Comparison of ENCODE assay signal across 19 mouse cellular contexts in the genomic region with DNA sequence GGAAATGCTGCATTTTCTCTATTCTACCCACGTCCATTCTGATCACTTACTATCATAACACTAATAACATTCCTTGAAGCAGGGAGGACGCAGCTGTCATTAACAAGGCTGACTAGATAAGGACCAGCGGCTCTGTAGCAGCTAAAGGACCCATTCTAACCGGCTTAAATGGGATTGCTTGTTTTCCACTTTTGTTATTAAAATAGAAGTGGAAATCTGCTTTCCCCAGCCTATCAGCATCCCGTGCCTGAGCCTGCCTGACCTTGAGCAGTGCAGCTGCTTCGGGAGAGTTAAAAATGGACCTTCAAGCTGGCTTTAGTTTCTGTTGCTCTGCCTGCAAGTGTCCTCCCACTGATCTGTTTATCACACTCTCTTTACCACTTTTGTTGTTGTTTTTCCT. TPM values are rescaled to one million over a fixed set of nuclear protein-coding genes. Genes with fewer than 3 reads are reported as not detected.
DNase-seq lines count a peak whose midpoint lies in the region; ATAC-seq and TF ChIP-seq lines count a peak whose summit lies in the region.
"Had no signal": no experiment of that assay in that cellular context is flagged by ENCODE, and none has a peak within 500 bp of the region (broad histone marks: within the 10 kb centered on the region; RNA-seq: fewer than 3 reads in every experiment).

No protein-coding gene starts in this region.

- H3K4me1 ChIP-seq in heart, embryonic 12.5 days (replicated peaks), result peaks cover 13% of the 10 kb centered on the region
- H3K4me1 ChIP-seq in midbrain, embryonic 15.5 days, result peaks cover 20% of the 10 kb centered on the region

- no peaks in the 10 kb centered on the region for H3K27me3 ChIP-seq in heart, embryonic 12.5 days (replicated peaks)
- H3K27me3 ChIP-seq in midbrain, embryonic 15.5 days (replicated peaks), result peaks cover 16% of the 10 kb centered on the region

- DNase-seq in gastrocnemius, adult 2 months, result peak; percentile 40
- no peak for DNase-seq in gastrocnemius, postnatal 4 days (ENCODE audit: low spot score in 2 of 2)
- peak; percentile 48 for DNase-seq in ES-CJ7 (ENCODE audit: low read depth, low spot score)
- DNase-seq in lung, postnatal 14 days, result no peak
- DNase-seq in cerebellum, postnatal 4 days (ENCODE audit: low spot score in 2 of 2), result no peak
- DNase-seq in layer of hippocampus, postnatal 36 days, result no peak
- DNase-seq: cerebellum, adult 11-12 months; lung, embryonic 14.5 days; thymus, postnatal 14 days had no signal

- H3K27ac ChIP-seq in gastrocnemius, adult 2 months, result peak overlapping the region; percentile 97
- no peak overlapping the region for H3K27ac ChIP-seq in heart, embryonic 12.5 days (ENCODE audit: poor library complexity, severe bottlenecking)
- no peak overlapping the region for H3K27ac ChIP-seq in midbrain, embryonic 15.5 days
- H3K27ac ChIP-seq: kidney, postnatal 0 days had no signal

- no peak for ATAC-seq in heart, embryonic 12.5 days (ENCODE audit: insufficient number of reproducible peaks, low FRiP score)
- 0 out of 2 replicates have a peak, but pooled peaks have one; percentile 13 for ATAC-seq in midbrain, embryonic 15.5 days (replicated peaks)

- intact Hi-C loops in gastrocnemius, adult 2 months (cut with DNase I), result loop anchor here (5.0 kb wide), 1 partner anchor 110 kb away; no protein-coding TSS in a partner anchor

- H3K4me3 ChIP-seq in gastrocnemius, adult 2 months, result peak overlapping the region; percentile 94
- no peak overlapping the region for H3K4me3 ChIP-seq in heart, embryonic 12.5 days
- H3K4me3 ChIP-seq in midbrain, embryonic 15.5 days, result no peak overlapping the region
- H3K4me3 ChIP-seq: megakaryocyte, embryonic 14.5 days had no signal

- no peak overlapping the region for H3K9ac ChIP-seq in heart, embryonic 12.5 days
- H3K9ac ChIP-seq in midbrain, embryonic 15.5 days, result no peak overlapping the region
- H3K9ac ChIP-seq: lung, embryonic 14.5 days had no signal

- H3K36me3 ChIP-seq in heart, embryonic 12.5 days, result no peaks in the 10 kb centered on the region
- H3K36me3 ChIP-seq in midbrain, embryonic 15.5 days (replicated peaks), result no peaks in the 10 kb centered on the region

- no peak for TF ChIP-seq CTCF in gastrocnemius, adult 2 months (IDR thresholded peaks at IDR 0.05)

- 13% methylated on average over 6 of the region's 6 CpGs for WGBS in heart, embryonic 12.5 days
- WGBS in midbrain, embryonic 15.5 days, result 12% methylated on average over 6 of the region's 6 CpGs

- 0 out of 2 replicates have a peak, but pooled peaks cover 5% of the 10 kb centered on the region for H3K9me3 ChIP-seq in heart, embryonic 12.5 days (replicated peaks)
- H3K9me3 ChIP-seq in midbrain, embryonic 15.5 days, result no peaks in the 10 kb centered on the region; the same call in 1 of the 2 replicates

- H3K4me2 ChIP-seq in heart, embryonic 12.5 days, result peak overlapping the region; percentile 4; the same call in 1 of the 2 replicates
- no peak overlapping the region for H3K4me2 ChIP-seq in midbrain, embryonic 15.5 days
- H3K4me2 ChIP-seq: lung, embryonic 14.5 days had no signal

RNA-seq across cellular contexts. Expression of a gene that starts 0.7 kb away (rescaled TPM):
- 100 to 1,000 TPM; 226 to 250 TPM for total RNA-seq in gastrocnemius, adult 2 months (2021)
- total RNA-seq in gastrocnemius, postnatal 4 days (2021), result 100 to 1,000 TPM; 113 to 117 TPM
- 5.9 and 6.5 TPM in 2 replicates for polyA plus RNA-seq in heart, embryonic 12.5 days (2016; fragmentation: Nextera tagmentation; extraction: Ambion mirVana)
- polyA plus RNA-seq in midbrain, embryonic 15.5 days (2015; fragmentation: Nextera tagmentation; extraction: Ambion mirVana), result 5.8 and 9.0 TPM in 2 replicates
- total RNA-seq in layer of hippocampus, postnatal 36 days (2021), result 10 to 100 TPM in 1 of 2 experiments, 1 to 10 TPM in 1; 7.7 to 10.9 TPM

RNA-seq across cellular contexts. Expression of a gene that starts 49.2 kb away (rescaled TPM):
- total RNA-seq in gastrocnemius, adult 2 months (2021), result not detected
- not detected for total RNA-seq in gastrocnemius, postnatal 4 days (2021)
- not detected in 2 replicates for polyA plus RNA-seq in heart, embryonic 12.5 days (2016; fragmentation: Nextera tagmentation; extraction: Ambion mirVana)
- polyA plus RNA-seq in midbrain, embryonic 15.5 days (2015; fragmentation: Nextera tagmentation; extraction: Ambion mirVana), result not detected in 2 replicates
- not detected for total RNA-seq in layer of hippocampus, postnatal 36 days (2021)
- total RNA-seq: adrenal gland, adult 18-20 months; heart, postnatal 14 days; layer of hippocampus, postnatal 25 days had no signal
- polyA plus RNA-seq: C2C12; kidney, postnatal 0 days; limb, embryonic 14.5 days; lung, embryonic 14.5 days; neural tube, embryonic 11.5 days had no signal

Comparison
In these comparisons a context has a peak if more than half of its experiments do, and no peak if none do; other contexts are left out.
1. DNase-seq: peak in gastrocnemius, adult 2 months (single experiment) and ES-CJ7 (single experiment); none in gastrocnemius, postnatal 4 days (0 of 2), lung, postnatal 14 days (single experiment), cerebellum, postnatal 4 days (0 of 2) and layer of hippocampus, postnatal 36 days (0 of 2).
2. RNA of a gene that starts 0.7 kb away (total RNA-seq): 226 to 250 TPM in gastrocnemius, adult 2 months and 113 to 117 TPM in gastrocnemius, postnatal 4 days; 7.7 to 10.9 TPM in layer of hippocampus, postnatal 36 days; every median in the first group is over 4 times any median in the second.